Mouse (Mus musculus): ENCODE measurements around the gene Gm12166.

Gene Gm12166

DNA sequence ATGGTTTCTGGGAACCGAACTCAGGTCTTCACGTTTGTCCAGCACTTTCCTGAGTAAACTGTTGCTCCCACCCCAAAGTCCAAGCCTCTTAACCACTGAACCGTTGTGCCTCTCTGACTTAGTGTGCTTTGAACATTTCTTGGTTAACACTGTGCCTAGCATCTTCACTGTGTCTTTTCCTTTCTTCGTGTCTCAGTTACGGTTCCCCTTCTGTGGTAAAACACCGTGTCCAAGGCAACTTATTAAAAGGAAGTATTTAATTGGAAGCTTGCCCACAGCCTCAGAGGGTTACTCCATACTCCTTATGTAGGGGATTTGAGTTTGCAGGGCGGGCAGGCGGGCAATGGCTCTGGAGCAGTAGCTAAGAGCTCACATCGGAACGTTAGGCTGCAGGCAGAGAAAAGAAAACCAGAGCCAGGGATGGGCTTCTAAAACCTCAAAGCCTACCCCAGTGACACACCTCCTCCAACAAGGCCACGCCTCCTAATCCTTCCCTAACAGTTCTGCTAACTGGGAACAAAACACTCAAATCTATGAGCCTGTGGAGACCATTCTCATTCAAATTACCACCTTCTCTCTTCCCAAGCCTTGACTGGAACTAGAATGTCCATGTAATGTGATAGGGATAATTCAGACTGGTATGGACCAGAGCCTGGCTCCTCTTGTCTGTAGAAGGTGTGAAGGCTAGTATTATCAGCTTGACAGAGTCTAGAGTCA, 24.5 kb upstream of the Gm12166 start:
- in situ Hi-C loops (cut with MboI; ENCODE audit: low pct_unique_long_range_greater_than_20kb in 1 of 2, low sequenced_read_pairs in 2 of 2, unreplicated experiment in 1 of 2) = no loop called here

DNA sequence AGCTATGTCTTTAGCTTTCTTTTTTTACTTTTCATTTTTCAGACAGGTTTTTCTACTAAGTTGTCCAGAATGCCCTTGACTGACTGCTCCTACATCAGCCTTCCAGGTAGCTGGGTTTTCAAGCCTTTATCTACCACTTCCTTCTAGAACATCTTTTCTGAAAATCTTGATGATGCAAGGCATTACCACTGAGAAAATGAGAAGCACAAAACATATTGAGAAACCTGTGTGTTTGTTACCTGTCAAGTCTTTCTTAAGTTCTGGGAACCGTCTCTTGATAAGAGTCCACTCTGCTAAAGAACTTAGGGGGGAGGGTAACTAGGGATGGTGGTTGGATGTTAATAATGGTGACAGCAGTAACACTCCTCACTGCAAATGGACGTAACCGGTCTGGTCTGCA, 23.4 kb upstream of the Gm12166 start:
- in situ Hi-C loops (cut with MboI; ENCODE audit: low pct_unique_long_range_greater_than_20kb in 1 of 2, low sequenced_read_pairs in 2 of 2, unreplicated experiment in 1 of 2) = no loop called here

DNA sequence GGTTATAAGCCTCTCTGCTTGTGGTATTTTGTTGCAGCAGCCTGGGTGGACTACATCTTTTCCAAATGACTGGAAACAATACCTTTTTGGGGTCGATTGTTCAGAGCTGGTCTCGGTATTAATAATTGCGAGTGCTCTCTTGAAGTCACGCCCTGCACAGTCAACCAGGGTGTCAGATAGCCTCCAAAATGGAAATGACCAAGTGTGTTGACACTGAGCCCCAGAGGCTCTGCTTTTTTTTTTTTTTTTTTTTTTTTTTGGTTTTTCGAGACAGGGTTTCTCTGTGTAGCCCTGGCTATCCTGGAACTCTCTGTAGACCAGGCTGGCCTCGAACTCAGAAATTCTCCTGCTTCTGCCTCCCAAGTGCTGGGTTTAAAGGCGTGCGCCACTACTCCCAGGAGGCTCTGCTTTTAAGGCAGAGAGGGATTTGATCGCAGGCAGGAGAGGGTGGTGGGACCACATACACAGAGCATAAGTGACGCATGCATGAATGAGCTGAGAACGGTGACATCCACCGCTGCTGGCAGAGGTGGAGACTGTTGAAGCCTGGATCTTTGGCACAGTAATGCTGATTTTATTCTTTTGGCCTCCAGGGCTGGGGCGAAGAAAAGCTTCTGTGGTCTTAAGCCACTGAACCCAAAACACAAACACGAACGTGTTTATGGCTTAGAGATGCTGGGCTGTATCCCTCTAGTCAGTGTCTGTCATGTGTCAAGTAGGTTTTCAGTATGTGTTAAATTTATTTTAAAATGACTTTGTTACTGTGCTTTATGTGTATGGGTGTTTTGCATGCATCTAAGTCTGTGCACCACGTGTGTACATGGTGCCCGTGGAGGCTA, 21.9 kb upstream of the Gm12166 start:
- in situ Hi-C loops (cut with MboI; ENCODE audit: low pct_unique_long_range_greater_than_20kb in 1 of 2, low sequenced_read_pairs in 2 of 2, unreplicated experiment in 1 of 2) = no loop called here

DNA sequence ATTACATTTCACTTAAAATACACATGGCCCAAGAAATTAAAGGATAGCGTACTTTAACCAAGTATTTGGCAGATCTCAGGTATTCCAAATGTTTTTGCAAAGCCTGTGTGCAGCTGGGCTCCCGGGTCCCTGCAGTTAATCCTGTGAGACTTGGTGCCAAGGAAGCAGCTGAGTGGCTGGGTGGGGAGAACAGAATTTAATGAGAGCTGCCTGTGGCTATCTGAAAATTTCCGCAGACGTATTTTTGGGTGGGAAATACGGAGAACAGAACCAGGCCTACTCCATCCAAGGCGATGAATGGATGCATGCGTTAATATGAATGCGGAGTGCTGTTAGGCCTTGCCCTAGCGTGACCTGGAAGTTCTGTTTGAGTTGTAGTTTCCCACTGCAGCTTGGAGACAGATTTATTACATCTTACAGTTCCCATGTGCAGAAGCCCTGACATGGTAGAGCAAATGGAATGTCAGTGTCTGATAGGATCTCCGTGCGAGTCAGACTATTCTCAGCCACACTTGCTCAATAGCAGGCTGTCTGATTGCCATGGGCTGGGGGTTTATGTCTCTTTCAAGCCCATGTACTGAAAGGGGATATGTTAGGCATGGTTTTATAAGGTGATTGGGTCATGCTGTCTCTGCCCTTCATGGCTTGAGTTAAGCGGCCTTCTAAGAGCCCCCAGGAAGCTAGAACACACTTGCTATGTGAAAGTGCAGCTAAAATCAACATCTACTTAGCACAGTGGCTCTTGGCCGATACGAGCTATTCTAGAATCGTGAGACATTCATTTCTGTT, 21.1 kb upstream of the Gm12166 start:
- in situ Hi-C loops (cut with MboI; ENCODE audit: low pct_unique_long_range_greater_than_20kb in 1 of 2, low sequenced_read_pairs in 2 of 2, unreplicated experiment in 1 of 2) = no loop called here

DNA sequence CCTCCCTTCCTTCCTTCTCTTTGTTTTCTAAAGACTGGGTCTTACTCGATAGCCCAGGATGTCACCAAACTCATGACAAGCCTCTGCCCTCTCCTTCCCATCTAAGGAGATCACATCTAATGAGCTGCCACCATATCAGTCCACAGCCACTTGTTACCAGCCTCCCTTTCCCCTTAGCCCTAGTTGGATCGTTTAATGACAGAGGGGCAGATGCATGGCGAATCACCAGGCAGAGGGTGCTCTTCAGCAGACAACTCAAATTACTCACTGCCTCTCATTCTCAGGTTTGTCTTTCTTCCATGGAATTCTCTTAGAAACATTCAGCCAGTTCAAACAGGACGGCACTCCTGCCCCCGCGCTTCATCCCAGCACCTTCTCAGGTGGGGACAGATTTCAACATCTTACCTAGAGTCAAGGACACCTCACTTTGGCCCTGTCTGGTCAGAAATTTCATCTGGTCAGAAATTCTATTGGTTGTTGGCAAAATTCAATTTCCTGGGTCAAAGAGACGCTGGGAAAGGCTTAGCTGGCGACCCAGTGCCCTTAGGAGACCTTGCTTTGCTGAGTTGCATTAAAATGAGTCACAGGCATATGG, 20.4 kb upstream of the Gm12166 start:
- in situ Hi-C loops (cut with MboI; ENCODE audit: low pct_unique_long_range_greater_than_20kb in 1 of 2, low sequenced_read_pairs in 2 of 2, unreplicated experiment in 1 of 2) = no loop called here

DNA sequence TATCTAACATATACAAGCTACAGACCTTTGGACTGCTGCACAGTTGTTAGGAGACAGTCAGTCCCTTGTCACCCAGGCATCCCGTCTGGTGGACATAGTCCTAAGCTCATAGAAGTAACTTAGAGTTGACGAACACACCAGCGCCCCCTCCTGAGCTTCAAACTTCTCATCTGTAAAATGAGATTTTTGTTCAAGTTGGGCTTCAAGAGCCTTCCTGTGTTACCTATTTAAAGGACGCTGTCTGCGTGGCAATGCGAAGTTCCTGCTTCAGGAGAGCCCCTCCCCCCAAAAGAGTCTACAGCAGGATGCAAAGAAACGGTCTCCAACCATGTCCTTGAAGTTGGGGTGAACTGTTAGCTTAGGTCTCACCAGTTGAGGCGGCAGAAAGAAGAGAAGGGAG, 18.7 kb upstream of the Gm12166 start:
- in situ Hi-C loops (cut with MboI; ENCODE audit: low pct_unique_long_range_greater_than_20kb in 1 of 2, low sequenced_read_pairs in 2 of 2, unreplicated experiment in 1 of 2) = no loop called here

DNA sequence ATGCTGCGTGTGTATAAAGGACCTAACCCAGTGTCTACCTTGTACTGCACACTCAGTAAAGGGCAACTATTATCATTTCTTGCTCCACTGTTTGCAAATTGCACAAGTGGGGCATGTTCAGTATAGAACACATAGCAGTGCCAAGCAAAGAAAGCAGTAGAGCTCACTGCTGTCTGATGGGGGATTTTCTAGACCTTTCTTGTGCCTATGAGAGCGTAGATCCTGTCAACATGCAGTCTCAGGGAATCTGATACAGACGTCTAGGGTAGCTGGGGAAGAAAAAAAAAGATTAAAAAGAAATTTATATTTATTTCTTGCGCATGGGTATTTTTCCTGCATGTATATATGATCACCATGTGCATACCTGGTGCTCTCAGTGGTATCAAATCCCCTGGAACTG, 18.0 kb upstream of the Gm12166 start:
- in situ Hi-C loops (cut with MboI; ENCODE audit: low pct_unique_long_range_greater_than_20kb in 1 of 2, low sequenced_read_pairs in 2 of 2, unreplicated experiment in 1 of 2) = no loop called here

DNA sequence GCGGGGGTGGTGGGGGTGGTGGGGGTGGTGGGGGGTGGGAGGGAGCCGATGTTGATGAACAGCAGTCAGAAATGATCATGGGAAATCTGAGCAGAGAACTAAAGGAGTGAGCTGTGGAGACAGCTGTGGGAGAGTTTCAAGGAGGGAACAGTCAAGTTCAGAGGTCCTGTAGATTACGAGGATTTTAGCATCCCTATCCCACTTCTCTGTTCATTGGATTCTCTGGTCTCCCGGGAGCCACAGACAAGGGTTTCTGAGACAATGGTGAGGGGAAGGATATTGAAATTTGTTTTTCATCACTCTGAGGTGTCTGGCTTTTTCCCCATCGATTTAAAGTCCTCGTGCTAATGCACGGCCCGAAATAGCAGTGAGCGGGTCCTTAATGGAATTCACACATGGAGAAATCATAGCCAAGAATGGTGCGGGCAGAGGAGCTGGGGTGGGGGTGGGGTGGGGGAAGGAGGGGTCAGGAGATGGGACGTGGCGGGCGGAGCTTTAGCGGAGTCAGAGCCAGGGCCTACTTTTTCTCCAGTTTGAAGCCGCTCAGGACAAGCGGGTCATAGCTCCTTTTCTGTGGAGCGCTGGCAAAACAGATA, 17.4 kb upstream of the Gm12166 start:
- in situ Hi-C loops (cut with MboI; ENCODE audit: low pct_unique_long_range_greater_than_20kb in 1 of 2, low sequenced_read_pairs in 2 of 2, unreplicated experiment in 1 of 2) = no loop called here

DNA sequence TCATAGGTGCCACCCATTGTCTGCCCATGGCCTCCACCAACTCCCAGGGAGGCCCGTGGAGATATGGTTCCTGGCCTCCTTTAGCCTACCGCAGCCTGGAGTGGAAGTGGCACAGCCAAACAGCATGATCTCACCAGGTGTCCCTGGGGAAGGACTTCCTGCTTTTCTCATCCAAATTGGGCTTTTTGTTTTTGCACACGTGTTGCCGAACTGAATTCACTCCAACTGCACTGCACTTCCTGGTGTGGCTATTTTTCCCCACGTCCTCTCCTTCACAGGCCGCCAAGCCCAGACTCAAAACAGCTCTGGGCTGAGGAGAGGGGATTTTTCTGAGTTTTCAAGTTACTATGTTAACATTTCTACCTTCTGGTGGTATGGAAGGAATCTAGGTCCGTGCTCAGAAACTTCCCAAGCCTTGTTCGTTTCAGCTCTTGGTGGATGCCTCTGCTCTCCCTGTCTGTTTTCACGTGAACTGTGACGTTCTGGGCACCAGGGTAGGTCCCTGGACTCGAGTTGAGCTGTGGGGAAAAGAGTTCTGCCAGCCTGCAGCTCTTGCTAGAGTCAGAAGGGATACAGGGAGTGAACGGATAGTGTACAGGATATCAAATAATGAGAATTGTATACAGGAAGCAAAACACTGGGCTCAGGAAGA, 16.8 kb upstream of the Gm12166 start:
- in situ Hi-C loops (cut with MboI; ENCODE audit: low pct_unique_long_range_greater_than_20kb in 1 of 2, low sequenced_read_pairs in 2 of 2, unreplicated experiment in 1 of 2) = no loop called here

DNA sequence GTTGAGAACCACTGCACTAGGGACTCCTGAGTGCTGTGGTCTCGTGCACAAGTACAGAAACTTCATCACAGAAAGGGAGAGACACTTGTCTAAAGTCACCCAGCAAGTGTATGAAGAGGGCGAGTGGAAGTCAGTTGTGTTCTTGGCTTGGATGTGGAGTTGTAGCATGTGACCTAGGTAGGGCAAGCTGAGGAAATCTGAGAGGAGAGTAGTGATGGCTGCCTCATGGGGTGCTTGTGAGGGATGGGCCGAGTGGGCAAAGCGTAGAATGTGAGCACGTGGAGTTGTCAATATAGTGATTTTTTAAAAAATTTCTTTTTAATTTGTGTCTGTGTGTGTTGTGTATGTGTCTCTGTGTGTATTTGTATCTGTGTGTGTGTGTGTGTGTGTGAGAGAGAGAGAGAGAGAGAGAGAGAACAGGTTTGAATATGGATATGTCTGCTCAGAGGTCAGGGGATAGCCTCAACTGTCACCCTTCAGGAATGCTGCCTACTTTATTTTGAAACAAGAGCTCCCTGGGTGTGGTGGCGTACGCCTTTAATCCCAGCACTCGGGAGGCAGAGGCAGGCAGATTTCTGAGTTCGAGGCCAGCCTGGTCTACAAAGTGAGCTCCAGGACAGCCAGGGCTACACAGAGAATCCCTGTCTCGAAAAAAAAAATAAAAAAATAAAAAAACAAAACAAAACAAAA, 15.4 kb upstream of the Gm12166 start:
- in situ Hi-C loops (cut with MboI; ENCODE audit: low pct_unique_long_range_greater_than_20kb in 1 of 2, low sequenced_read_pairs in 2 of 2, unreplicated experiment in 1 of 2) = no loop called here

DNA sequence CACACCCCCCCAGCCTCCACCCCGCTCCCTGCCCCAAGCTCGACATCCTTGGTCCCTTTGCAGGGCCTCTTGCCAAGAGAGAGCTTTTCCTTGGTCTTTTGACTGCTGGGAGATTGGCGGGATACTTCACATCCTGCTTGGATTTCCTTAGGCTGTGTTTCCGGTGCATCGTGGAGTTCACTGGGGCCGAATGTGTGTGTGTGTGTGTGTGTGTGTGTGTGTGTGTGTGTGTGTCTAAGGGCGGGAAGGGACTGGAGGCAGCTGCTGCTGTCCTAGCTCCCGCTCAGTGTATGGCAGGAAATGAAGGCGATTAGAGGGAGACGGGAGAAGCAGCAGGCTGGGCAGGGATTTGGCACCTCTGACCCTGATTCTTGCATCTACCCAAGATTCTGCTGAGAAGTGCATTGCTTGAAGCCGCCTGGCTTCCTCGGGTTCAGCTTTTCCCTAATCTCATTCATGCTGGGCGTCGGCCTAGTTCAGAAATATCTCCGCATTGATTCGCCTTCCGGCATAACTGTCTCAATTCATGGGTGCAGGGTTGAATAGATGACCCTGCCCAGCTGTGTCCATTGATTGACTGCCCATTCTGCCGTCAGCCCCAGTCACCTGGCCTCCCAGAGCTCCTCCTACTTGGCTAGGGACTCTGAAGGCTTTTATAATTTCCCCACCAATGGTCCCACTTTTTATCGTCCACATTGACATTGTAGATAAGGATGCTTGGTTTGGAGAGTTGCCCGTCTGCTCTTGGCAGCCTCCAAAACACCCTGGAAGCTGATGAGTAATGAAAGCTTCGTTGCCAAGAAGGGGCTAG, 13.3 kb upstream of the Gm12166 start:
- in situ Hi-C loops (cut with MboI; ENCODE audit: low pct_unique_long_range_greater_than_20kb in 1 of 2, low sequenced_read_pairs in 2 of 2, unreplicated experiment in 1 of 2) = no loop called here

DNA sequence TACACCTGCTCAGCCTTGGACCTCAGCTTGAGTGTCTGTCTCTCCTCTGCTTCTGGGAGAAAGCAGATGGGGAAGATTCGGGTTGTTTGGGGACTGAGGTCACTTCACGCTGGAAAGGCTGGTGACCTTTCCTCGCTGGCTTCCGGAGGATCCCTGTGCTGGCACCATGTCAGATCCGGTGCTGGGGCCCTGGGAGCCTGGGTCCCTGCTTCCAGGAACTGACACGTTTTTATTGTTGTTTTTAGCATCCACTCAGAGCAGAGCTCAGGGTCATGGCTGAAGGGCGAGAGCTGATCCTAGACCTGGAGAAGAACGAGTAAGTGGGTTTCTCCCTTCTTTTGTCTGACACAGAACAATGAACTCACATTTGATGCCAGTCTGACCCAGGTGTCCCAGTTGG, 12.6 kb upstream of the Gm12166 start:
- in situ Hi-C loops (cut with MboI; ENCODE audit: low pct_unique_long_range_greater_than_20kb in 1 of 2, low sequenced_read_pairs in 2 of 2, unreplicated experiment in 1 of 2) = loop anchor here (5.0 kb wide), 2 partner anchors 53 to 58 kb away; no protein-coding TSS in a partner anchor

DNA sequence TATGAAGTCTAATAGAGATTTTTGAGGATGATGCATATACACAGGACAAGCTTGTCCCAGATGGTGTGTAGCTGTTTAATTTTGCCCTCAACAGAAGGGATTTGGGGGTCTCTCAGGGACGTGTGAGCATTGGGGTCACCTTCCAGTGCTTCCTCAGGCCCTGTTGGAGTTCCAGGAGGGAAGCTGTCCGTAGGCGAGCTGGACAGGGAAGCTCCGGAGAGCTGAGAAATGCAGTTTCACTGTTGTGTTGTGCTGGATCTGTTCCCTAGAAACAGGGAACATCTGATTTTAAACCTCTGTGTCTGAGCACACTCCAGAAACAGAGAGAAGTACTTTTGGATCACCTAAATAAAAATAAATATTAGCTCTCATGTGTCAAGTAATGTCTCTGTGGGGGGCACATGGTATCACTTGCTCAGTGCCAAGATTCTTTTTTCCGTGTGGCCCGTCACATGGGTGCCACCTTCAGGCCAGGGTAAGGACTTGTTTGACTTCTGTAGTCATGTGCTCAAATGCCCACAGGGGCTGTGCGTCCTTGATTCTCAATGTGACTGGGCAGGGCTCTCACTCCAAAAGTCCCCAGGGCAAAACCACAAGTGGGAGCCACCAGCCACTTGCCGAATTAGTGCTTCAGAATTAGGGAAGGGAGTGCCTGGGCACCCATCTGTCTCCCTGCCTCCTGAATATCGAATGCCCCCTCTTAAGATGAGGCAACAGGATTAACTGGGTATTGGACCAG, 11.0 kb upstream of the Gm12166 start:
- in situ Hi-C loops (cut with MboI; ENCODE audit: low pct_unique_long_range_greater_than_20kb in 1 of 2, low sequenced_read_pairs in 2 of 2, unreplicated experiment in 1 of 2) = loop anchor here (5.0 kb wide), 2 partner anchors 54 to 59 kb away; no protein-coding TSS in a partner anchor

DNA sequence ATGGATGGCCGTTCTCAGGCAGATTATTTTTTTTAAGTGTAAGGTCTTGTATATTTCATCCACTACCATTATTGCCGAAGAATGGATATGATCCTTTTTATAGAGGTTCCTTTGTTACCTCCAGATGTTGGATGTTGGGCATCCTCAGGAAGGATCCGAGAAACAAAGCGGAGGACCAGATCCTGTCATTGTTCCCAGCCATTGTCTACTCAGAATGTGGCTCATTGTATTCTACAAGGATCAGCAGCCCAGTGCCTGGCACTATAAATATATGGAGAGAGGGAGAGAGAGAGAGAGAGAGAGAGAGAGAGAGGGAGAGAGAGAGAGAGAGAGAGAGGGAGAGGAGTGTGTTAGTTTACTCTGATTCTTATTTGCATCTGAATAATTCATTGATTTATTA, 10.4 kb upstream of the Gm12166 start:
- in situ Hi-C loops (cut with MboI; ENCODE audit: low pct_unique_long_range_greater_than_20kb in 1 of 2, low sequenced_read_pairs in 2 of 2, unreplicated experiment in 1 of 2) = loop anchor here (5.0 kb wide), 2 partner anchors 55 to 60 kb away; no protein-coding TSS in a partner anchor

DNA sequence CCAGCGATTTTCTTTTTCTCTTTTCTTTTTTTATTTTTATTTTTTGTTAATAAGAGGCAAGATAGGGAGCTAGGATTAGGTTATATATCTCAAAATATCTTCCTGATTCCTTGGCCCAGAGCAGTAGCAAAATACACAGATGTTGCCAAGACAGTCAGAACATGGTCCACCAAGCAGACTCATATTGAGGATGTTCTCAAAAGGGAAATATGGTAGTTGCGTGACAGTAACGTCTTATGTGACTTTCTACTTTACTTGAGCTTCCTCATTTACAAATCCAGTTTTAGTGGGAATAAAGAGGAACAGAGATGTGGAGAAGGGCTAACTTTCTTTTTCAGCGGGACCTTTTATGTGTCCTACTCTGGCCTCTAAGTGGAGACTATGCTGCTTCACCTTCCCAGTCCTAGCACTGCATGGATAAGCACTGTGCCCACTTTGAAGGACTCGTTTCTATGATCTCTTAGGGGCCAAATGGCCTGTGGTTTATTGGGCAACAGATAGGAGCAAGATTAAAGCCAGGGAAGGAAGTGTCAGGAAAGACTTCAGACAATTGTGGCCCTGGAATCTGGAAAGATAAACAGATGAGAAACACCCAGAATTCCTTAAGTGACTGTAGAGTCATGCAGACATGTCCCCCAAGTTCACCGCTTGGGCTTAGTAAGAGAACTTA, 9.8 kb upstream of the Gm12166 start:
- in situ Hi-C loops (cut with MboI; ENCODE audit: low pct_unique_long_range_greater_than_20kb in 1 of 2, low sequenced_read_pairs in 2 of 2, unreplicated experiment in 1 of 2) = loop anchor here (5.0 kb wide), 2 partner anchors 55 to 60 kb away; no protein-coding TSS in a partner anchor
